Mouse (Mus musculus) G1E-ER4 (cell line): Measurements from ENCODE around the gene Cd44. TPM values are rescaled to one million over a fixed set of nuclear protein-coding genes. Genes with fewer than 3 reads are reported as not detected.

Source experiments
- GATA1 ChIP-seq: IDR thresholded peaks from one replicate; pipeline ENCODE4 v1.8.0; 2012; ENCODE audit warnings: low read length, inconsistent platforms
- polyA plus RNA-seq: library from polyadenylated mRNA; stranded (reverse); fragments of >175 nt; gene quantifications from 2 replicates; pipeline ENCODE4 v1.2.3, GENCODE M21; 2012

Gene Cd44
- polyA plus RNA-seq, 1 experiment: 2.4 TPM

DNA sequence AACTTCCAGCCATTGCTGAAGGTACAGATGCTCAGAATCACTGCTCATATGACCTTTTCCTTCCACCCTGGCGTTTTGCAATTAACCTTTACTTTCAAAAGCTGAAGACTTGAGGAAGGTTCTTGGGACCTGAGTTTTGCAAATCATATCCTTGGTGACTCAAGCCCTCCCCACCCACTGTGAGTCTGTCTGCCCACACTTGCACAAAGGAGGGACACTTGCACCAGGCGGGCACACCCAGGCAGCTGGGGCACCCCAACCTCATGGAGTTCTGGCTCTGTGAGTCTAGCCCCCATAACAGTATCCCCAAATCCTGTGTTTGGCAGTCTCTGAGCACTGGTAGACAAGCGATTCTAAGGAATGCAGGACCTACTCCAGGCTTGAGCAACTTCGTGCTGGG, 6.7 kb downstream of the Cd44 start:
- TF ChIP-seq GATA1: no peak

DNA sequence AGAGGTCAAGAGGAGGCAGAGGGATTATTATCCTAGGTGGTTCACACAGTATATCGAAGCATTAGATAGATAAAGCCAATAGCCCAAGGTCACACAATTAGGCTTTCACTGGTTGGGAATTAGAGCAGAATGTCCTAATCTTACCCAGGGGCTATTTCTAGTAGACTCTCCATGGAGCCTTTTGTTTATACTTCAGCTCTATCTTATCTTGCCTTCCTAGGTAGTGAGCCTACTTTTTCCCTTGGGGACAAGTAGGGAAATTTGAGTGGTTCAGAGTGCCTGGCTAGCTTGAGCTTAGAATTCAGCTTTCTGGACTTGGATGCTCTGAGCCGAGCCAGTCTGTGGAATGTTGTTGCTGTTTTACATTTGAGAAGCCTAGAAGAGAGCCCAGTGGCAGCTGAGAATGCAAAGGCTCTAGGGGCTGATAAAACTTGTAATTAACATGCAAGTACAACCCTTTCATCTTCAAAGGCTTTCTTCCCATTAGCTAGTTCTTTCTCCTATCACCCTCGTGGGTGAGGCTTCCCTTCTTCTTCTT, 12.7 kb downstream of the Cd44 start:
- no peak for TF ChIP-seq GATA1

DNA sequence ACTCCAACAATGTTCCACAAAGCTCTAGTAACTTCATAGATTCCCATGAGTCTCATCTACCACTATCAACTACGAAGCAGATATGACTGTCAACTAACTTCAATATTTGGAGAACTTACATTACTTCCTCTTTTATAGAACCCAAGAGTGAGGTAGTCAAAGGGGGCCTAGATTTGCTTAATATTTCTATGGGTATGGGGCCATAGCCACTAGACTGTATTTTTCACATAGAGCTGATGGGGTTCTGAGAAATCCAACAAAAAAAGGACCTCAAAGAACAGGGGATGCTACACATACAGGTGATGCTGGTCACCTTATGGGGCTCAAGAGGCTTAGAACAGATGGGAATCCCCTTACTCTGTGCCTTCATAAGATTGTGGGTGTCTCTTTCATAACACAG, 14.3 kb downstream of the Cd44 start:
- TF ChIP-seq GATA1: no peak

DNA sequence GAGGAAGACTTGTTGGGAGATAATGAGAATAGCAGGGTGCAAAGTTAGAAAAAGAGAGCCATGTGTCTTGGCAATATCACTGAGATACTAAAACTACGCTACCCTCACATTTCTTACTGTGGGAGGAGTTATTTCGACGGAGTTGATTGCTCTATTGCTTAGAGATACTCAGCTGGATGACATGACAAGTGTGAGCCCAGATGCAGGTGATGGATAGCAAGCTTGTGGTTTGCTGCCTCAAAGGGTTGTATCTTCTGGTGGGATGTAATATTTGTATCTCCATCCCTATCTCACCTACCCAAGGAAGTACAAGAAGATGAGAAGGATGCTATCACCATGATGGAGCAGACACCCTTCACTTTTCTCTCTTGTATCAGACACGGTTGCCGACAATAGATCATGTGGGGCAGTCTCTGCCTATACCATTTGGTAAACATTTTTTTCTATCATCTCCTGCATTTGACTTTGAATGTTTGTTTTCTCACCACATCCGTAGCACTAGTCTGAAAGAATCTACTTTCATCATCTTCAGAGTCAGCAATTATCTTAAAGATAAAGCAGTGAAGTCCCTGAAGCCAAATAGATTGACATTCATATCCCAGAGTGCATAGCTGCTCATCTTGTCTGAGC, 15.0 kb downstream of the Cd44 start:
- TF ChIP-seq GATA1: peak; percentile 74

DNA sequence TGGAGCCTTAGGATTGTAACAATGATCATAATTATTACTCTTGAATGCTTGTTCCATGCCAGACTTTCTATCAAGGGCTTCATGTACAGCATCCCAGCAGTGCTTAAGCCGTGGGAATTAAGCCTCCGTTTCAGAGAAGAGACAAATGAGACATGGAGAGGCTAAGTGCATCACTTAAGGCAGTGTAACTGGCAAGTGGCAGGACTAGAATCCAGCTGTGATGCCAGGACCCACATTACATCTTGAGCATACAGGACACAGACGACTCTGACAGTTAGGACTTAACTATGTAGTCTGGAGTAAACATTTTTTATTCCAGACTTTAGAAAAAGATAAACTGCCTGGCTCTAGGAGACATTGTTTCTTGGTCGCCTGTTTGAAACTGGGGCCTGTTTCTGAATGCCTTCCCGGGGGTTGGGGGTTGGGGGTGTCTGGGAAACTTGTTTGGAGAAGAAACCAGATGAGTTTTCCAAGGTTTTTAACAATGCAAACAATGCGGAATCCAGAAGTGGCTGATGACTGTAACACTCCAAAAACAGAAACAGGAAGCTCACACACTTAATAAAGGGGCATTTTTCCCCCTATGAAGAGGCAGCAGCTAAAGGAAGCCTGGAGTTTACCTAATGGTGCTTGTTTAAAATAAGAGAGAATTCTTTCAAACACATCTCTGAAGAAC, 18.7 kb downstream of the Cd44 start:
- no peak for TF ChIP-seq GATA1

DNA sequence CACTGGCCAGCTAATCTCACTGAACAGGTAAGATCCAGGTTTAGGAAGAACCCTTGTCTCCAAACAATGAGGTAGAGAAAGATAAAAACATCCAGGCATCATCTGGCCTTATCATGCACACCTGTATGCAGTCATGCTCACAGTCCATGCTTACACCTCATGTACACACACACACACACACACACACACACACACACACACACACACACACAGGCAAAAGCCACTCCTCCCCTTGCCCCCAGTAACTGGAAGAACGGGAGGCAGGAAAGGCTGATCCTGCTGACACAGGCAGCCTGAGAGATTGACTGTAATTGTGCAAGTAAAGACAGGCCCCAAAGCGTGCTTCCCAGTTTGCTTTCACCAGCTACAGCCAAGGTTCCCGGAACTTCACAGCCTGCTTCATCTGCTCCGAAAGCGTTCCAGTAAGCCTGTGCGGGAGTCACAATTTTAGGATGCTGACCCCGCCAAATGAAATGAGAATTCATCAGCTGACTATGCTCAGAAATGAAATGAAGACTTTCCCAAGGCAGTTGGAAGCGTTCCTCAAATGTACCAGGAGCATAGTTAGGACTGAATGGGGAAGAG, 19.4 kb downstream of the Cd44 start:
- no peak for TF ChIP-seq GATA1

DNA sequence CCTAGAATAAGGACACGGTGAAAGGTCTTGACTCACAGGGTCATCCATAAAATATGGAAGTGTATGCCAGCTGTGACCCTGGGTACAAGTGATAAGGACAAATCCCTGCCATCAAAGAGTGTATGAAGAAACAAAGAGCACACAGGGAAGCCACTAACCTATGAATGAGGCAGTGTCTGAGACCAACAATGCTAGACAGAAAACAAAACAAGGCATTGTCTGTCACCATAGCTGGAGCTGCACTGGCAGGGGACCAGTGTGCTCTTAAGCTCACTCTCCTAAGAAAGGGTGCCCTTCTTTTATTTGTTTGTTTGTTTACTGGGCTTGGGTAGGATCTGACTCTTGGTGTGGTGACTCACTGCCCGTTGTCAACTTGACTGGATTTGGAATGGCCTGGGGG, 23.0 kb downstream of the Cd44 start:
- no peak for TF ChIP-seq GATA1

DNA sequence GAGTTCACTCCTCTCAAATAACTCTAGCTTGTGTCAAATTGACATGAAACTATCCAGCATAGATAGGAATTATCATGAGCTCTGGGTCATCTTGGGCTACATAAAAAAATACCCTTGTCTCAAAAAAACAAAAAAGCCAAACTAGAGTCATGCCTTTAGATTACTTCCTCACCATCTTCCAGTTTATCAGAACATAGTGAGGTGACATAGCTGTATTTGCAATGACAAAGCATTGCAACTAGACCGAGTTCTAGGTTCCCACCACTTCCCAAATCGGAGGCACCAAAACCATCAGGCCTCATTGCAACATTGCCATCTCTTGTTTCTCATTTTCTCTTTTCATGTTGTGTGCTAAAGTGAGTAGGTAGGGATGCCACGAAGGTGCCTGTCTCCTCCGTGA, 24.0 kb downstream of the Cd44 start:
- TF ChIP-seq GATA1: no peak

DNA sequence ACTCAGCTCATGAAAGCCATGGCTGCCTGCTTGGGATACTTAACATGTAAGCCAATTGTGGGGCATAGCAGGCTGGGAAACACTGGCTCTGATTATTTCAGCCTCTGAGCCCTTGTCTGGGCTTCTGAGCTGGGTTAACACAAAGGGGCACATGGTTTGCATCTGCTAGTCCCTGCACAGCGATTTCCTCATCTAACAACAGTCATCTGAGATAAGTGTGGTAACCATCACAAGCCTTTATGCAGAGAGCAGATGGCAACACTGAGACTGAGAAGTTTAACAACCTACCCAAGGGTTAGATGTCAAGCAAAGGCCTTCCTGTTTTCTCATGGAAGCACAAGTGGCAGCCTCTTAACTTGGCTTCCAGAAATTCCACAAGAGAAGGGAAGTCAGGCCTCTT, 25.3 kb downstream of the Cd44 start:
- TF ChIP-seq GATA1: no peak

DNA sequence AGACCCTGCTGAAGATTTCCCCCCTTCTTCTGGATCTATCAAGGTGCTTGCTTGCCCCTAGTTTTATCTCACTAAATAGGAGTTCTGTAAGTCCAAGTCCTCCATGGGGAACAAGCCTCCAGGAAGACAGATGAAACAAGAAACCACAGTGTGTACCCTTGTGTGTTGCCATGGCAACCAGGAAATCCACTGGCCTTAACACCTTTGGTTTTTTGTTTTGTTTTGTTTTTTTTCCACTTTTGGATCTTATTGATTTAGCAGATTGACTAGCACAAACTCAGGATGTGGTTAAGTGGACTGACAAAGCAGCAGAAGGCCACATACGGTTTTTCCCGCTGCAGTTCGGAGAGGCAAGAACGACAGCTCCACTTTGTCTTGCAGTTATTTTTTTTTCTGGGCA, 27.6 kb downstream of the Cd44 start:
- no peak for TF ChIP-seq GATA1

DNA sequence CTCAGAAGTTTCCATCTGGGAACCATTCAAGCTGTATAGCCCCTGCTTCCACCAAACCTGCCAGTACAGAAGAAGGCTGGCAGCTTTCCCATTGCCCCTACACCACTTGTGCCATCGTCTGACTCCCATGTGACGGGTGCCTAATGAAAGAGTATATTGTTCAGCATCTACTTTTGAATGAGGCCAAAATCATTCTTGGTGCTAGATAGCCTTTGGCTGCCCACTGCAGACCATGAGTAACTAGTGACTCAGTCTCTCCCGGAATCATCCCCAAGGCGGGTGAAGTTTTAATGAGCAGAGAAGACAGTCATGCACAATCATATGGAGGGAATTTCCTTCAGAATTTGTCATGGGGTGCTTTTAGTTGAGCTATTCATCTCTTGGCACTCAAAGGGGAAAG, 28.3 kb downstream of the Cd44 start:
- TF ChIP-seq GATA1: no peak

DNA sequence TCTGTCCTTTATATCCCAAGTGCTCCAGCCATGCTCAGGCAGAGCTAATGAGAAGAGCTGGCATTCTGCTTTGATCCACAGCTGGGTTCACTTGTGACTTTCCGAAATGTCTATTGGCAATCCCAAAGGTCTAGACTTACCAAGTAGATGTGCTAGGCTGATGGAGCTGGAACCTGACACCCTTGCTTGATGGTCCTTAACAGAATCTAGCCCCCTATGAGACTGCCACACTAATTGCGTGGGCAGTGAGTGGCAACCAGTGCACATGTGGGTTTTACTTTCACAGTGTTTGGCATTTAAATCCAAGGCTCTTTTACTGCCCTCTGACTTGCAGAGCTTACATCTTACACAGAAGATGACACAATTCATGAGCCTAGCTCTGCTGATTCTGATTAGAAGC, 29.0 kb downstream of the Cd44 start:
- TF ChIP-seq GATA1: no peak

DNA sequence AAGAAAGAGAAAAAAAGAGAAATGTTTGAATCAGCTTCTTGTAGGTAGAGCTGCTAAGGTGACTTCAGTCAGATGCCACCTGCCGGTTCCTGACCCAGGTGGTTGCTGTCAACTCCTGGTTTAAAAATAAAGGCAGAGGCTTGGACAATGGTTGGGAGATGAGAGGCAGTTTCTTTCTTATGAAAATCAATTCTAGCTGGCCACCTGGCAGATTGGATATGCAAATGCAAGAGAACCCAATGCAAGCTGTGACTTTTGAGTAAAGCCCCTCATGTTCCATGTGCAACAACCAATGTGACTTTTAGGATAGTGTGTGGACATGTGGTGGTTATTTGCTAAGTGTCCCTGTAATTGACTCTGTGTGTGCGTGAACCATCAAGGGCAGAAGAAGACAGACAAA, 33.0 kb downstream of the Cd44 start:
- TF ChIP-seq GATA1: no peak

DNA sequence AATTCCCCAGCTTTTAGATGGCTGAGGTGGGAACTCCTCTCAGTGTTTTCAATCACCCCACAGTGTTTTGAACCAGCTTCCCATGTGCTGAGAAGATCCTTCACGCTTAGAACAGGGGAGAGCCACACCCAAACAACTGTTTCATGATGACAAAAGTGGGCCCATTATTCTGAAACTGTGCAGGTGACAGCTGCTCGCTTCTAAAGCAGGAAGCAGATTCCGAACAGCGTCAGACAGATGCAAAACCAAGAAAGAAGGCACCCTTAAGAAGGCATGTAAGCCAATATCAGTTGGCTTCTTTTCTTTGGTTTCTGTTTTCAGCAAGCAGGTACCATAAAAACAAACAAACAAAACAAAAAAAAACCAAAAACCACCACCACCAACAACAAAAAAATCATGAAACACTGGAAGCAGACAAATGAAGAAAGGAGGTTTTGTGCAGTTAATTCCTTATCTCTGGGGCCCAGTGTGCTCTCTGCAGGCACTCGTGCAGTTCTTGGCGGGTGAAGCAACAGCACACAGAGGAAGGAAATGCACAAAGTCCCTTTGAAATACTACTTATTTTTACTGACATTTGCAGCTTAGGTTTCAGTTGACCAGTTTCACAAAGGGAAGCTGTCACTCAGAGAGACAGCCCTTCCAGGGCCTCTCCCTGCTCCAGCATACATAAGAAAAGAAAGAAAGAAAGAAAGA, 33.9 kb downstream of the Cd44 start:
- no peak for TF ChIP-seq GATA1

DNA sequence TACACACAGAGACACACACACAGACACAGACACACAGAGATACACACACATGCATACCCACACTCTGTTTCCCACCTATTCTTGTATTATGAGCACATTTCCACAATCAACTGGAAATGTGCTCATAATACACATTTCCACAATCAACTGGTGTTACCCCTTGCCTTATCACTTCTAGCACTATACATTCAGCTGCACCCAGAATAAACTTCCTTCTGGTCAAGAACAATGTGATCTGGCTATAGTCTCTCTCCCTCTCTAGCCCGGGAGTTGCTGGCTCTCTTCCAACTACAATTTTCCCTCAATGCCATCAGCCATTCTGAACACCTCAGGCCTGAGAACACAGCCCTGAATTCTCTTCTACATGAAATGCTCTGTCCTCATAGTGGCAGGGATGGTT, 34.9 kb downstream of the Cd44 start:
- no peak for TF ChIP-seq GATA1

DNA sequence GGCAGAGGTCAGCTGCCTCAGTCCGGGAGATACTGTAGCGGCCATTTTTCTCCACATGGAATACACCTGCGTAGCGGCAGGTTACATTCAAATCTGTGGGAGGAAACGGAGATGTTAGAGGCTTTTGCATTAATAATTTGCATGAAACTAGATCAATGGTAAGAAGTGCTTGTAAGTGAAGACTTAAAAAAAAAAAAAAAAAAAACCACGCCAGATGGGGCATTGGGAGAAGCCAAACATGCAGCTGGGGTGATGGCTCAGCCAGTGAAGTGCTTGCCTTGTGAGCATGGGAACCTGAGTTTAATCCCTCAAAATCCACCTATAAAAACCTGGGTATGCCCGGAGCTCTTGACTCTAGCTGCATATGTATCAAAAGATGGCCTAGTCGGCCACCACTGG, 36.1 kb downstream of the Cd44 start:
- no peak for TF ChIP-seq GATA1
